Mouse (Mus musculus): ENCODE measurements around the gene Gm28051. TPM values are rescaled to one million over a fixed set of nuclear protein-coding genes. Genes with fewer than 3 reads are reported as not detected.

Gene Gm28051
- polyA plus RNA-seq, 1 experiment: not detected

DNA sequence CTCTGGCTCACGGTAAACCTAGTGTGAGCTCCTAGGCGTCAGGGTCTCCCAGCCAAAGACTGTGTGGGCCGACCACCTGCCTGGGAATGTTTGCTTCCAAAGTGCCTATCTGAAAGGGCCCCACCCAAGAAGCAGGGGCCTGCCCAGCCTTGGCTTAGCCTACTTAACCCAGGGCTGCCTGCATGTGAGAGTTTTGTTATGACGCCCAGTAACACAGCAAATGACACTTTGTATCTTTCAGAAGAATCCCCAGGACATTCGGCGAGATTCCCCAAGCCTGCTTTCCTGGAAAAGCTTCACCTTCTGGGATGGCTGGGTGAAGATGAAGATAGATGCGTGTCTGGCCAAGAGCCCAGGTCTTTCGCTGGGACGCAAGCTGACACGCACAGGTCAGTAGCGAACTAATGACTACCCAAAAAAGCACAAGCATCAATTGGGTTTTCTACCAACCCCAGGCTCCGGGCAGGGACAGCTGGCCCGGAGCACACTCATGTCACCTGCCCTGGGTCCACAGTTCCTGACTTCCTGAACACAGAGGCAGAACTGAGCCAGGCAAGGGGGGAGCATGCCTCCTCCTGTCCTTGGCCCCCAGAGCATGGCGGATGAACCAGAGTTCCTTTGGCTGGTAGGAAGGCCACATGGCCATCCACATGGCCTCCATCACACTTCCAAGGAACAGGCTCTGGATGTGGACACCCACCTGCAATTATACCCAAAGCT, 60.8 kb downstream of the Gm28051 start:
- Histone ChIP-seq H3K27ac (ENCODE audit: insufficient read depth, low read length) (peak overlapping the region; percentile 1; the same call in 1 of the 2 replicates), H3K4me3 (ENCODE audit: insufficient read depth, low read length) (no peak overlapping the region), H3K4me1 (ENCODE audit: control insufficient read depth, insufficient read depth, low read length) (peaks cover 25% of the 10 kb centered on the region)
- TF ChIP-seq POLR2A (IDR thresholded peaks at IDR 0.05; ENCODE audit: extremely low read depth, insufficient read depth, low read length): no peak
- TF ChIP-seq CTCF (IDR thresholded peaks at IDR 0.05; ENCODE audit: extremely low read depth, insufficient read depth, low read length): no peak

GRCm38 (mm10) chr12:102695369-102696239, 62.0 kb downstream of the Gm28051 start:
- Histone ChIP-seq H3K27ac (ENCODE audit: insufficient read depth, low read length) (no peak overlapping the region), H3K4me1 (ENCODE audit: control insufficient read depth, insufficient read depth, low read length) (peaks cover 23% of the 10 kb centered on the region), H3K4me3 (ENCODE audit: insufficient read depth, low read length) (no peak overlapping the region)
- TF ChIP-seq CTCF (IDR thresholded peaks at IDR 0.05; ENCODE audit: extremely low read depth, insufficient read depth, low read length) (no peak), POLR2A (IDR thresholded peaks at IDR 0.05; ENCODE audit: extremely low read depth, insufficient read depth, low read length) (no peak)

GRCm38 (mm10) chr12:102691761-102692160, 65.8 kb downstream of the Gm28051 start:
- Histone ChIP-seq H3K4me1 (ENCODE audit: control insufficient read depth, insufficient read depth, low read length) (peaks cover 7% of the 10 kb centered on the region), H3K4me3 (ENCODE audit: insufficient read depth, low read length) (no peak overlapping the region), H3K27ac (ENCODE audit: insufficient read depth, low read length) (no peak overlapping the region)
- no peak for TF ChIP-seq CTCF (IDR thresholded peaks at IDR 0.05; ENCODE audit: extremely low read depth, insufficient read depth, low read length)
- TF ChIP-seq POLR2A (IDR thresholded peaks at IDR 0.05; ENCODE audit: extremely low read depth, insufficient read depth, low read length): no peak

DNA sequence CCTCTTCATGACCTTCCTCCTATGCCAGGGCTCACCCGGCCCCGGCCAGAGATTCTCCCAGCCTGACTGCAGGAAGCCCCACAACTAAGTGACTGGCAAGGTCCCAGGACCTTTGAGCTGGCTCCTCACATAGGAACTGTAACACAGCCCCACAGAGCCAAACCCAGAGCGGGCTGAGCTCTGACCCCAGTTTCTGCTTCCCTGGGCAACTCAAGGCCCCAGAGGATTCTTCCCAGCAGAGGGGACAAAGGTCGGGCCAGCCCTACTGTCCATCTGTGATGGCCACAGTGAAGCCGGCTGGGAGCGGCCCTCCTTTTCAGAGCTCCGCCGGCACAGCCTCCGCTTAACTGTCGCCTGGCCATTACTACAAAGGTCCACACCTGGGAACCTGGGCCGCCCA, 66.4 kb downstream of the Gm28051 start:
- TF ChIP-seq POLR2A (IDR thresholded peaks at IDR 0.05; ENCODE audit: extremely low read depth, insufficient read depth, low read length): no peak
- TF ChIP-seq CTCF (IDR thresholded peaks at IDR 0.05; ENCODE audit: extremely low read depth, insufficient read depth, low read length): no peak
- no peak overlapping the region for H3K27ac ChIP-seq (ENCODE audit: insufficient read depth, low read length)
- H3K4me1 ChIP-seq (ENCODE audit: control insufficient read depth, insufficient read depth, low read length): peaks cover 4% of the 10 kb centered on the region
- H3K4me3 ChIP-seq (ENCODE audit: insufficient read depth, low read length): no peak overlapping the region

- no peak overlapping the region for H3K4me3 ChIP-seq (ENCODE audit: insufficient read depth, low read length)
- H3K27ac ChIP-seq (ENCODE audit: insufficient read depth, low read length): no peak overlapping the region
- TF ChIP-seq CTCF (IDR thresholded peaks at IDR 0.05; ENCODE audit: extremely low read depth, insufficient read depth, low read length) (no peak), POLR2A (IDR thresholded peaks at IDR 0.05; ENCODE audit: extremely low read depth, insufficient read depth, low read length) (no peak)
- peaks cover 4% of the 10 kb centered on the region; the same call in 1 of the 2 replicates for H3K4me1 ChIP-seq (ENCODE audit: control insufficient read depth, insufficient read depth, low read length)
These were observed 67.6 kb downstream of the Gm28051 start for GRCm38 (mm10) chr12:102689773-102690563.

DNA sequence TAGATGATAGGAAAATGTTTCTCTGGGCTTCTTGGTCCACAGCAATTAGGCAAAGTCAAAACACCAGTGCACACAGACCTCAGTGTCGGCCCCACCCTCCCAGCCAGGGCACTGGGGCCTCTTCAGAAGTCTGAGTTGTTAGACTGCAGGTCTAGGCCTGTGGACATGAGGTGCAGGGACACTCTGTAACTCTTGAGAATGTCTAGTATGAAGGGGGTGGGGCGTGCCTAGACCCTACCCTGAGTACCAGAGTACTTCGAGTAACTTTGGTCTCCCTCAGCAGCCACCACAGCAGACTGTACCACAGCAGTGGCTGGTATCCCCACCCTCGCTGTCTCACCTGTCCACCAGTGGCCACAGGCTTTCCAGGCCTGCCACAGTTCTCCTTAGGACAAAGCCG, 71.2 kb downstream of the Gm28051 start:
- TF ChIP-seq CTCF (IDR thresholded peaks at IDR 0.05; ENCODE audit: extremely low read depth, insufficient read depth, low read length) (no peak), POLR2A (IDR thresholded peaks at IDR 0.05; ENCODE audit: extremely low read depth, insufficient read depth, low read length) (no peak)
- H3K27ac ChIP-seq (ENCODE audit: insufficient read depth, low read length): no peak overlapping the region
- no peak overlapping the region for H3K4me3 ChIP-seq (ENCODE audit: insufficient read depth, low read length)
- H3K4me1 ChIP-seq (ENCODE audit: control insufficient read depth, insufficient read depth, low read length): 0 out of 2 replicates have a peak, but pooled peaks cover 2% of the 10 kb centered on the region

- no peak overlapping the region for H3K27ac ChIP-seq (ENCODE audit: insufficient read depth, low read length)
- H3K4me1 ChIP-seq (ENCODE audit: control insufficient read depth, insufficient read depth, low read length): 0 out of 2 replicates have a peak, but pooled peaks cover 2% of the 10 kb centered on the region
- no peak for TF ChIP-seq POLR2A (IDR thresholded peaks at IDR 0.05; ENCODE audit: extremely low read depth, insufficient read depth, low read length)
- no peak for TF ChIP-seq CTCF (IDR thresholded peaks at IDR 0.05; ENCODE audit: extremely low read depth, insufficient read depth, low read length)
- H3K4me3 ChIP-seq (ENCODE audit: insufficient read depth, low read length): no peak overlapping the region
These were observed 72.0 kb downstream of the Gm28051 start for GRCm38 (mm10) chr12:102685523-102685931.

GRCm38 (mm10) chr12:102684720-102685386, 72.7 kb downstream of the Gm28051 start:
- no peak overlapping the region for H3K27ac ChIP-seq (ENCODE audit: insufficient read depth, low read length)
- TF ChIP-seq POLR2A (IDR thresholded peaks at IDR 0.05; ENCODE audit: extremely low read depth, insufficient read depth, low read length): no peak
- no peak for TF ChIP-seq CTCF (IDR thresholded peaks at IDR 0.05; ENCODE audit: extremely low read depth, insufficient read depth, low read length)

More at GRCm38 (mm10) chr12:102684720-102685386, 72.7 kb downstream of the Gm28051 start:
- H3K4me3 ChIP-seq (ENCODE audit: insufficient read depth, low read length): no peak overlapping the region
- 0 out of 2 replicates have a peak, but pooled peaks cover 2% of the 10 kb centered on the region for H3K4me1 ChIP-seq (ENCODE audit: control insufficient read depth, insufficient read depth, low read length)

Measured in cortical plate, adult 2 months (tissue).